Mouse (Mus musculus) bone marrow macrophage, adult 2 months (primary cell): ENCODE data around the gene Lgmn. TPM values are rescaled to one million over a fixed set of nuclear protein-coding genes. Genes with fewer than 3 reads are reported as not detected.

Experiments
- H3K27ac ChIP-seq: 2 replicates; pipeline ENCODE4 v1.5.1; 2012; ENCODE audit warnings: low read depth, low read length; ENCODE audit not compliant: insufficient read depth
- H3K4me1 ChIP-seq: 2 replicates; pipeline ENCODE4 v1.6.1; 2012; ENCODE audit warnings: low read length; ENCODE audit not compliant: control insufficient read depth, insufficient read depth
- H3K4me3 ChIP-seq: 2 replicates; pipeline ENCODE4 v1.5.1; 2012; ENCODE audit warnings: mild to moderate bottlenecking, low read length, moderate library complexity; ENCODE audit not compliant: insufficient read depth
- CTCF ChIP-seq: IDR thresholded peaks from 2 replicates; pipeline ENCODE4 v1.5.1; 2012; ENCODE audit warnings: low read depth, mild to moderate bottlenecking, low read length, moderate library complexity
- POLR2A ChIP-seq: IDR thresholded peaks from 2 replicates; pipeline ENCODE4 v1.6.1; 2012; ENCODE audit warnings: mild to moderate bottlenecking, low read depth, low read length, borderline replicate concordance
- polyA plus RNA-seq: library from polyadenylated mRNA; stranded (reverse); fragments of >200 nt; gene quantifications from 2 replicates; pipeline ENCODE4 v1.2.4, GENCODE M21; 2012; ENCODE audit not compliant: missing spikeins, insufficient read depth, insufficient read length

Gene Lgmn
- polyA plus RNA-seq, 1 experiment, result 1,623 TPM

DNA sequence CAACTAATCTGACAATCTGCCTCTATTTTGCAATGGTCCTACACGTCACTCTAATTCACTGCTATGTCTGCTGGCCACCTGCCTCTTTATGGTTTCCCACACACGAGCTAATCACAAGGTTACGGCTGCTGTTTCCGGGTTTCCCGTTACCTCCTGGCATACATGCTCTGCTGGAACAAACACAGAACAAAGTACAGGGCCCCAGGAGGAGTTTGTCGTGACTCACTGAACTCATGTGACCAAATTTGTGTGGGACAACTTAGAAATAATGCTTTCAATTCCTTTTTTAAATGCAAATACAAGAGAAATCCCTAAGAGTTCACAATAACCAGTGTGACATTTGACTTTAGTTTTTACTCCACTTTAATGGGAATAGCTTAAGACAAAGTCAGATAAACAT lies 14.0 kb upstream of the Lgmn start:
- Histone ChIP-seq H3K27ac (peak overlapping the region; percentile 100), H3K4me3 (no peak overlapping the region), H3K4me1 (peaks cover 64% of the 10 kb centered on the region)
- no peak for TF ChIP-seq CTCF

DNA sequence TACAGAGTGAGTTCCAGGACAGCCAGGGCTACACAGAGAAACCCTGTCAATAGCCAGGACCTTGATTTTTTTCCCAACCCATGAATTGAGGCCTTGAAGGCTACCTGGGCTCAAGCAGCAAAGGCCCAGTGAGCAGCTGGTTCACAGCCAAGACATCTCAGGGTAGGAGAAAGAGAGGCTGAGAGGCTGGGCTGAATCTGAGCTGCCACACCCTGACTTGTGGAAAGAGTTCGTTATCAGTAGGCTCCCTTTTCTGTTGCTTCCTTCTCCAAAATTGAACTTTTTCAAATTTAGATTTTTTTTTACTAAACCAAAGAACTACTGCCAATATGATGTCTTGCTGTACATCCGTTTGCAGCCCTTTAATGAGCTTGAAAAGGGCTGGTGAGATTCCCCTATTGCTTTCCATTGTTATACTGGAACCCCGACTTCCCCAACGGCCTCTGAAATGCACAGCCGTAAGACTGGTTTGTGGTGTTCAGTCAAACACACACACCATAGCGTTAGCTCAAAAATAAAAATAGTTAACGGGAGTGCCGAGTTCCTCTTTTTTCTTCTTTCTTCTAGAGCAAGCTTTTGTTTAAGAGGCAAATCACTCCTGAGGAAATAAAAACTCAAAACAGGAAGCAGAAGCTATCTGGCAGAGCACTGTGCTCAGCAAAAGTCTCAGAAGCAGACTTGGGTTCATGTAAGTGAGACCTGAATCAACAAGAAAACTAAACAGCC lies 11.7 kb upstream of the Lgmn start:
- TF ChIP-seq CTCF (no peak), POLR2A (no peak)
- no peak overlapping the region for H3K4me3 ChIP-seq
- H3K4me1 ChIP-seq, result peaks cover 68% of the 10 kb centered on the region
- peak overlapping the region; percentile 100 for H3K27ac ChIP-seq

DNA sequence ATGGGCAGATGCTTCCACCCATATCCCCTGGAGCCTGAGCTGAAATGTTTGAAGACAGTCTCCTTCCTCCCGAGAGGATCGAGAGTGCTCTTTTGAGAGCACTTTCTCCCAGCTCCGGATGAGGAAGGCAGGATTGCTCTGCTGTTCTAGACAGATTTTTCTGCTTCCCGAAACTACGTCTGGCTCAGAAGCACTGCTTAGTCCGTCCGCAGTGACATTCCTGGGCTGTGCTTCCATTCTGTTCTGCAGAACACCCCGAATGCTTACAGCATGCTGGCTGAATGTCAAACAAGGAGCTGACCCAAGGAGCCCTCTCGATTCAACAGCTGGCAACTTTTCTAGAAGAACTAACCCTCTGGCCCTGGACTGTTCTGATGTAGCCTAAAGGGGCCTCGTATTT lies 10.8 kb upstream of the Lgmn start:
- Histone ChIP-seq H3K4me1 (peaks cover 64% of the 10 kb centered on the region), H3K4me3 (no peak overlapping the region), H3K27ac (peak overlapping the region; percentile 98)
- TF ChIP-seq CTCF (no peak), POLR2A (no peak)

DNA sequence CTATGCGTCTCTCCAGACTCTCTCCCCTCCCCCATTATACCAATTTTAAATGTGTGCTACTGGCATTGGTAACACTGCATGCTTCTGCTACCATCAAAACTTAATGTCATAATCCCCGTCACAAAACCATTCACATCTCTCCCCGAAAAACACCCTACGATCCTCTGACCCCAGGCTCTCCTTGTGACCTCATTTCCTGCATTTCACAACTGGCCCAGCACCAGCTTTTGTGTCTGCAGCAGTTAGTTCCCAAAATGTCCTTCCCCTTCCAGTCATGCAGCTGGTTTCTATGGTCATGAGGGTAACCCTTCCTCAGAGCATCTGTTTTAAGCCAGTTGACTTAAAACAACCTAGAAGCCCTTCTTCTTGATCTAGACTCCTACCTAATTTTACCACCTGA lies 5.8 kb upstream of the Lgmn start:
- Histone ChIP-seq H3K4me3 (no peak overlapping the region), H3K27ac (peak overlapping the region; percentile 98), H3K4me1 (peaks cover 47% of the 10 kb centered on the region)
- no peak for TF ChIP-seq CTCF
- no peak for TF ChIP-seq POLR2A

DNA sequence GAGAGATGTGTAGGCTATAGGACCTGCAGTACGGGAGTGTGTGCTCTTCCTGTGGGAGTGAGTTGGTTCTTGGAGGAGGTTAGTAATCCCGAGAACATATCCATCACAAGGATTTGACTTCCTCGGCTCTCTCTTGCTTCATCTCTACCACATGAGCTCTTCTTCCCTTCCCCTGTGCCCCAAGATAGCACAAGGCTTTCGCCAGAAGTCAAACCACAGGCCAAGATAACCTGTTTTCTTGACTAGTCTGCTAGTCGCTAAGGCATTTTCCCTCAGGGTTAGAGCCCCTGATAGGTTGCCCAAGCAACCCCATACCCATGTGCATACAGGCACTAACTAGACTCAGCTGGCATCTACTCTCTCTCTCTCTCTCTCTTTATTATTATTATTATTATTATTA lies 4.1 kb upstream of the Lgmn start:
- peak overlapping the region; percentile 48 for H3K27ac ChIP-seq
- peaks cover 33% of the 10 kb centered on the region for H3K4me1 ChIP-seq
- no peak for TF ChIP-seq POLR2A
- no peak for TF ChIP-seq CTCF

DNA sequence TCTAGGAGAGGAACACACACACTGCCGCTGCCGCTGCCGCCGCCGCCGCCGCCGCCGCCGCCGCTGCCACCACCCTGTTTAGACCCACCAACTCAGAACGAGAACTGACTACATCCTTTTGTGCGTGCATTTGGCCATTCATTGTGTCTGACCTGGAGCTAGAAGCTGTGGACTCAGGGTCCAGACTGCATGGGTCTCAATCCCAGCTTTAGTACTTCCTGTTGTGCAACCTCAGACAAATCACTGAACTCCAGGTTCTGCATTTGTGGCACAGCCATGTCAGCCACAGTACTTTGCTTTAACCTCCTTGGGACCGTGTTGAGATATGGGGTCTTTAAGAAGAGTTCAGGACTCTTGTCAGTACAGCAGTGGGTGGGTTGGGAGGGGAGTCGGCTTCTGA lies 3.0 kb upstream of the Lgmn start:
- peak overlapping the region; percentile 31 for H3K27ac ChIP-seq
- peaks cover 26% of the 10 kb centered on the region for H3K4me1 ChIP-seq
- no peak overlapping the region for H3K4me3 ChIP-seq
- TF ChIP-seq CTCF (no peak), POLR2A (no peak)

More for the DNA sequence above, 4.1 kb upstream of the Lgmn start:
- H3K4me3 ChIP-seq, result no peak overlapping the region

DNA sequence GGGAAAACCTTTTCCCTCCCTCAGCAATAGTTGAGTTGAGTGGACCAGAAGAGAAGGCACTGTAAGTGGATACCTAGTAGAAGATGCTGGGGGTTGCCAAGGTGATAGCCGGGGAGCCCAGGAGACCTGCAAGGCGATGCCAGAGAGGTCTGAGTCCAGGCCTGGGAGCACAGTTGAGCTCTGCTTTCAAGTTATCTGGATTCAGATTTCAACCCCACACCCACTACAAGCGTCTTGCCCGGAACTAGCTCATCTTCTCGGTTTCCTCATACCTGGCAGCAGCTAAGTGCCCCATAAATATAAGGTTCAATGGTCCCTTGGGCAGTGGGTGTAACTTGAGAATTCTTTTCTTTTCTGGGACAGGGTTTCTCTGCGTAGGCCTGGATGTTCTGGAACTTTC lies 1.5 kb upstream of the Lgmn start:
- Histone ChIP-seq H3K4me1 (peaks cover 22% of the 10 kb centered on the region), H3K27ac (peak overlapping the region; percentile 75), H3K4me3 (no peak overlapping the region)
- TF ChIP-seq POLR2A, result no peak
- no peak for TF ChIP-seq CTCF

DNA sequence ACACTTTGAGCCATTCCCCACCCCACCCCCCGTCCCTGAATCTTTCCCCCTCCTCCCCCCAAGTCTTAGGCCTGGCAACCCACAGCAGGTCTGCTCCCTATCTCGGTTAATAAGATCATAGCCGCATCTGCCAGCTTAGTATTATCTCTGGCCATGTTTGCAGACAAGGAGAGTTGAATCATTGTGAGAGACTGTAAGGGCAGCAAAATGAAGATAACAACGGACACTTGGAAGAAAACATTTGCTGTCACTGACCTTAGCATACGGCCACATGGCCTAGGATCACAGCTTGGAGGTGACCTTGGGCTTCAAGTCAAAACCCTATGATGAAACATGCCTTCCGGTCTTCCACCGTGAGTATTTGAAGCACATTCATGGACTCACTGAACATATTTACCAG lies 938 bp upstream of the Lgmn start:
- no peak for TF ChIP-seq POLR2A
- no peak for TF ChIP-seq CTCF
- H3K4me3 ChIP-seq, result no peak overlapping the region
- peak overlapping the region; percentile 75 for H3K27ac ChIP-seq
- H3K4me1 ChIP-seq, result peaks cover 19% of the 10 kb centered on the region

DNA sequence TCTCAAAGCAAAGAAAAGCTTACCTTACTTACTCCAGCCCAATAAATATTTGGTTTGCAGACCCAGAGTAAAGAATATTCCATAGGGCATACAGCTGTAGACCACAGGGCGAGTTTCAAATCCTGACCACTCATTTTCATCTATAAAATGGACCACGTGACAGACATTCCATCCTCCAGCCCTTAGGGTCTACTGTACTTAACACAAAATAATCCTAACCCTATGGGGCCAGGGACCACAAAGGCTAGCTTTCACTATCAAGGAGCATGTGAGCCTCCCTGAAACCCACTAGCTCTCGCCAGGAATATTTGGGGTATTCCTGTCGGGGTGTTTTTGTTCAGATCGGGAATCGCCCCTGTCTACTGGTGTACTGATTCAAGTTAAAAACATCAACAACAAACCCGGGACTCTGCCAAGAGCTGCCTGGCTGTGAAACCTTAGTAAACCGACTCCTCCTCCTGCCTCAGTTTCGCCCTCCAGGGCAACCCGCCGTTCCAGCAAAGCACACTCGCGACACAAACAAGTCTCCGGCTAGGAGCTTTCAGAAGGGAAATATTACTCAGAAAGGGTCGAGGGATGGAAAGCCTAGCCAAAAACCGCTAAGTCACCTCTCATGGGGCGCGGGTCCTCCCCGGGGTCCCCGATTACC lies 506 bp downstream of the Lgmn start:
- TF ChIP-seq CTCF, result no peak
- no peak for TF ChIP-seq POLR2A
- H3K27ac ChIP-seq, result peak overlapping the region; percentile 98
- H3K4me3 ChIP-seq, result peak overlapping the region; percentile 98
- peaks cover 24% of the 10 kb centered on the region for H3K4me1 ChIP-seq

DNA sequence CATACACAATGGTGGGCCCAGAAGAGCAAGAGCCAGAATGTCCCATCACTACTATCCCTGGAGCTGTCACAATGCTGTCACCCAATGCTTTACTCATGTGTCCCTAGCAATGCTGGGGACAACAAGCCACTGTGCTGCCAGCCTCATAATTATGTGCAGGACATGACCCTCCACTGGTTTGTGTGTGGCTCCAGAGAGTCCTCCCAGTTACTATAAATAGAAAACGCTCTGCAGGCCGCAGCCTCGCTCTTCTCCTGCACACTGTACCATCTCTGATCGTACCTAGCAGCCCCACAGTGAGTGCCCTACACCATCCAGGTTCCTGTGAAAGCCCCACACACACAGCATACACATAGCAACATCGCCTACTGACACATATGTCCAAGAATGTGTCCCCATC lies 1.7 kb downstream of the Lgmn start:
- peaks cover 31% of the 10 kb centered on the region for H3K4me1 ChIP-seq
- no peak for TF ChIP-seq CTCF
- no peak for TF ChIP-seq POLR2A
- H3K27ac ChIP-seq, result peak overlapping the region; percentile 98
- H3K4me3 ChIP-seq, result peak overlapping the region; percentile 98
